Mouse (Mus musculus) forebrain, embryonic 14.5 days (tissue): ENCODE data around the gene Serinc5. TPM values are rescaled to one million over a fixed set of nuclear protein-coding genes. Genes with fewer than 3 reads are reported as not detected.

ENCODE experiments used
- polyA plus RNA-seq: library from polyadenylated mRNA; unstranded; fragments of >200 nt; fragmentation: Nextera tagmentation; extraction: Ambion mirVana; gene quantifications from 2 replicates; pipeline ENCODE4 v1.2.1, GENCODE M21; 2014

Serinc5 gene
- polyA plus RNA-seq, 1 experiment from 2014 or later: 13.7 TPM

Other genes with a start within 250 kb of the Serinc5 start
- 0.22 and 0.74 TPM in 2 replicates for gene Ankrd34b, start 185.2 kb upstream of the Serinc5 start, polyA plus RNA-seq
- gene Fam151b, start 127.1 kb upstream of the Serinc5 start, polyA plus RNA-seq: 0.32 and 0.34 TPM in 2 replicates
- 9.4 and 10.2 TPM in 2 replicates for gene Zfyve16, start 80.2 kb upstream of the Serinc5 start, polyA plus RNA-seq
- not detected in 2 replicates for gene Spz1, start 34.9 kb upstream of the Serinc5 start, polyA plus RNA-seq
- 1.0 and 1.5 TPM in 2 replicates for gene Thbs4, start 183.7 kb downstream of the Serinc5 start, polyA plus RNA-seq
- gene Mtx3, start 233.7 kb downstream of the Serinc5 start, polyA plus RNA-seq: 3.8 and 5.1 TPM in 2 replicates